ENCODE assay signal across 8 mouse cellular contexts in the genomic region with DNA sequence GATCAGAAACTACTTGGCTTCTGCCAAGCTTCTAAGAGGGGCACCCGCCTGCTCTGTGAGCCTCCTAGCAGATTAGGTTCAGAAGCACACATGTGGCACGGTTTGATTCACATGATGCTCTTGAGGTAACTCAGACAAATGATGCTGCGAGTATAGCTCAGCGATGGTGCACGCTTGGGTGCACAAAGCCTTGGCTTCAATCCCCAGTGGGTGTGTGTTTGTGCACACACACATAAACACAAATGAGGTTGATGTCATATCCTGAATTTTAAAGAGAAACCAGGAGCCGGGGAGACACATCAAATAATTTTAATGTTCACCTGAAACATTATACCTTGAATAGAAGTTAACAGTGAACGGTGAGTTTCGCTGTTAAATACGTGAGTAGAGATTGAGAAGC. TPM values are rescaled to one million over a fixed set of nuclear protein-coding genes. Genes with fewer than 3 reads are reported as not detected.
DNase-seq lines count a peak whose midpoint lies in the region; ATAC-seq and TF ChIP-seq lines count a peak whose summit lies in the region.

No protein-coding gene starts in this region.

- no peaks in the 10 kb centered on the region for H3K27me3 ChIP-seq in CH12.LX (replicated peaks)
- H3K27me3 ChIP-seq in forebrain, embryonic 11.5 days (ENCODE audit: control insufficient read depth, insufficient read depth, low read length), result no peaks in the 10 kb centered on the region
- H3K27me3 ChIP-seq in liver, embryonic 12.5 days (replicated peaks), result no peaks in the 10 kb centered on the region

- no peak for ATAC-seq in forebrain, embryonic 11.5 days (replicated peaks; ENCODE audit: low FRiP score)
- no peak for ATAC-seq in liver, embryonic 12.5 days
- ATAC-seq in inflammation-experienced regulatory T-cells, adult 6 months, result no peak

- H3K9me3 ChIP-seq in CH12.LX (replicated peaks; ENCODE audit: low read length), result peaks cover 6% of the 10 kb centered on the region
- no peaks in the 10 kb centered on the region for H3K9me3 ChIP-seq in forebrain, embryonic 11.5 days (ENCODE audit: control insufficient read depth, low read length)
- no peaks in the 10 kb centered on the region for H3K9me3 ChIP-seq in liver, embryonic 12.5 days (replicated peaks)

- H3K4me3 ChIP-seq in gastrocnemius, adult 2 months, result peak overlapping the region; percentile 61
- H3K4me3 ChIP-seq in CH12.LX (replicated peaks in 1 of 3; ENCODE audit: low read depth in 2 of 3, low read length in 2 of 3, poor library complexity in 1 of 3), result peak overlapping the region in 2 of 3 experiments; percentile 14 to 30
- no peak overlapping the region; the same call in 1 of the 2 replicates for H3K4me3 ChIP-seq in forebrain, embryonic 11.5 days (ENCODE audit: low read depth, low read length)
- H3K4me3 ChIP-seq in liver, embryonic 12.5 days, result no peak overlapping the region

- WGBS in forebrain, embryonic 11.5 days, result 74% methylated on average over 9 of the region's 9 CpGs
- WGBS in liver, embryonic 12.5 days (ENCODE audit: insufficient replicate concordance), result 74% methylated on average over 9 of the region's 9 CpGs

- dilution Hi-C loops in CH12.LX (cut with MboI; ENCODE audit: extremely low pct_ligation_motif_present, extremely low pct_unique_long_range_greater_than_20kb, low sequenced_read_pairs), result no loop called here

- H3K27ac ChIP-seq in gastrocnemius, adult 2 months, result peak overlapping the region; percentile 89
- no peak overlapping the region for H3K27ac ChIP-seq in CH12.LX (ENCODE audit: insufficient read depth, low read depth)
- H3K27ac ChIP-seq in forebrain, embryonic 11.5 days (ENCODE audit: low read depth, low read length), result no peak overlapping the region
- H3K27ac ChIP-seq in liver, embryonic 12.5 days, result no peak overlapping the region

- no peak for DNase-seq in gastrocnemius, adult 2 months
- no peak for DNase-seq in gastrocnemius, postnatal 10 days
- DNase-seq in CH12.LX (ENCODE audit: extremely low read depth), result peak; percentile 43
- DNase-seq in forebrain, embryonic 11.5 days (ENCODE audit: low spot score), result no peak
- no peak for DNase-seq in thymus, postnatal 36 days
- no peak for DNase-seq in Muller cell, postnatal 12 days (ENCODE audit: inconsistent ontology term)

- in situ Hi-C loops in CH12.LX (cut with MboI; ENCODE audit: low pct_ligation_motif_present, low pct_unique_long_range_greater_than_20kb, low sequenced_read_pairs), result no loop called here

- intact Hi-C loops in gastrocnemius, adult 2 months (cut with DNase I), result no loop called here

- no peaks in the 10 kb centered on the region for H3K79me2 ChIP-seq in CH12.LX (replicated peaks; ENCODE audit: control insufficient read depth, extremely low read depth, insufficient read depth, poor library complexity, severe bottlenecking)

- no peaks in the 10 kb centered on the region for H3K36me3 ChIP-seq in CH12.LX (replicated peaks in 1 of 2; ENCODE audit: control insufficient read depth in 1 of 2, insufficient read depth in 1 of 2, low read length in 1 of 2)
- H3K36me3 ChIP-seq in forebrain, embryonic 11.5 days (ENCODE audit: control insufficient read depth, insufficient read depth, low read length), result no peaks in the 10 kb centered on the region
- H3K36me3 ChIP-seq in liver, embryonic 12.5 days, result no peaks in the 10 kb centered on the region

- peak overlapping the region; percentile 57; the same call in 1 of the 2 replicates for H3K4me2 ChIP-seq in CH12.LX (ENCODE audit: insufficient read depth, low read depth, poor library complexity, severe bottlenecking)
- peak overlapping the region; percentile 41 for H3K4me2 ChIP-seq in forebrain, embryonic 11.5 days (ENCODE audit: low read depth, low read length, severe bottlenecking)
- H3K4me2 ChIP-seq in liver, embryonic 12.5 days, result peak overlapping the region; percentile 29

- no peak for TF ChIP-seq POLR2A in CH12.LX (IDR thresholded peaks at IDR 0.05; ENCODE audit: low read depth, low read length)

- no peak for TF ChIP-seq CTCF in gastrocnemius, adult 2 months (IDR thresholded peaks at IDR 0.05)
- TF ChIP-seq CTCF in CH12.LX (conservative IDR thresholded peaks at IDR 0.05 in 1 of 2, IDR thresholded peaks at IDR 0.05 in 1 of 2; ENCODE audit: low read depth in 2 of 2, low read length in 2 of 2), result no peak

- no peak for TF ChIP-seq RAD21 in CH12.LX (IDR thresholded peaks at IDR 0.05; ENCODE audit: low read depth, low read length)

- no peak overlapping the region for H3K9ac ChIP-seq in CH12.LX (ENCODE audit: insufficient read depth, low read depth)
- no peak overlapping the region for H3K9ac ChIP-seq in forebrain, embryonic 11.5 days (ENCODE audit: low read length)
- H3K9ac ChIP-seq in liver, embryonic 12.5 days, result no peak overlapping the region

- TF ChIP-seq EP300 in CH12.LX (IDR thresholded peaks at IDR 0.05; ENCODE audit: low read length), result no peak

- H3K4me1 ChIP-seq in CH12.LX (ENCODE audit: control insufficient read depth in 1 of 2, insufficient read depth in 2 of 2), result peaks cover 5 to 23% of the 10 kb centered on the region in 2 experiments; a peak in 2 of 4 replicates
- H3K4me1 ChIP-seq in forebrain, embryonic 11.5 days (replicated peaks; ENCODE audit: control insufficient read depth, insufficient read depth, low read length), result 0 out of 2 replicates have a peak, but pooled peaks cover 3% of the 10 kb centered on the region
- peaks cover 13% of the 10 kb centered on the region for H3K4me1 ChIP-seq in liver, embryonic 12.5 days

TF ChIP-seq in CH12.LX, 34 proteins besides CTCF, POLR2A, EP300 and RAD21:
- TF ChIP-seq E2F4 (IDR thresholded peaks at IDR 0.05; ENCODE audit: insufficient replicate concordance, low read depth, low read length) (no peak), BHLHE40 (IDR thresholded peaks at IDR 0.05; ENCODE audit: low read depth, low read length) (peak; percentile 31; the same call in 1 of the 2 replicates)
TF ChIP-seq in CH12.LX: peak in this region for 1.

RNA-seq across cellular contexts. Expression of gene Ttc7b, which starts 6.6 kb away (rescaled TPM):
- 100 to 1,000 TPM; 147 to 160 TPM for total RNA-seq in gastrocnemius, adult 2 months (2021)
- 10 to 100 TPM; 73.3 to 74.1 TPM for total RNA-seq in gastrocnemius, postnatal 10 days (2021)
- total RNA-seq in CH12.LX (2012; rRNA removed) (10.6 and 12.7 TPM in 2 replicates), CH12.LX (2014; rRNA removed) (6.3 and 7.8 TPM in 2 replicates)
- polyA plus RNA-seq in CH12.LX (2012; ENCODE audit: insufficient read length, low read depth), result 14.4 and 18.3 TPM in 2 replicates
- polyA plus RNA-seq in forebrain, embryonic 11.5 days (2014; fragmentation: Nextera tagmentation; extraction: Ambion mirVana), result 9.5 and 12.0 TPM in 2 replicates
- polyA plus RNA-seq in liver, embryonic 12.5 days (2016; fragmentation: Nextera tagmentation; extraction: Ambion mirVana), result 2.2 and 3.1 TPM in 2 replicates
- 1 to 10 TPM; 3.7 to 4.3 (median 3.7) TPM for polyA plus RNA-seq in inflammation-experienced regulatory T-cells, adult 6 months (2017; shearing (Covaris generic))

Comparison
In these comparisons a context has a peak if more than half of its experiments do, and no peak if none do; other contexts are left out.
1. H3K4me3 ChIP-seq: peak in gastrocnemius, adult 2 months (single experiment) and CH12.LX (2 of 3); none in forebrain, embryonic 11.5 days (single experiment) and liver, embryonic 12.5 days (single experiment).
2. Peak in every context shown above with its lines, with median percentiles within 50 percentile points of each other: H3K4me2 ChIP-seq.